In the genomic region with DNA sequence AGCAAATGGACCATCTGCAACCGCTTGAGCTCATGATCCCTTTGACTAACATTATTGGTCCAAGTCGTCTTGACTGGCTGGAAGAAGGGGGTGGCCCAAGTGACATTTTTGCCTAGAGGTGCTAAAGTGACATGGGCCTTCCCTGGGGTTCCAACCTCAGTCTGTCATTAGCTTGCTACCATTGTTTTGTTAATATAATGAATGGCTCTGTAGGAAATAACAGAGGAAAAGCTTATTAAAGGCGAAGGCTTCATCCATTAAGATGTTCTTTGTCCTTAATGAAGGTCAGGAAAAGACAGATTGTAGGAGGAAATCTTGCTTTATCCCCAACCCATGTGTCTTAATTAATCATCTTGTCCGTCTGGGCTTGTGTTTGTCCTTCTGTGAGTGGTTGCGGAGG, we compare ENCODE assay signal across 11 mouse cellular contexts.
"Had no signal": no experiment of that assay in that cellular context is flagged by ENCODE, and none has a peak within 500 bp of the region (broad histone marks: within the 10 kb centered on the region; RNA-seq: fewer than 3 reads in every experiment).

No protein-coding gene starts in this region.

- H3K27ac ChIP-seq: kidney, embryonic 15.5 days; left cerebral cortex, adult 2 months; limb, embryonic 10.5 days; liver, embryonic 12.5 days; lung, embryonic 15.5 days; midbrain, embryonic 13.5 days; neural tube, embryonic 12.5 days had no signal

- ATAC-seq: liver, embryonic 12.5 days; midbrain, embryonic 13.5 days had no signal

- H3K4me3 ChIP-seq: kidney, embryonic 15.5 days; left cerebral cortex, adult 2 months; limb, embryonic 10.5 days; liver, embryonic 12.5 days; lung, embryonic 15.5 days; midbrain, embryonic 13.5 days; neural tube, embryonic 12.5 days had no signal

- DNase-seq: kidney, postnatal 25 days; right cerebral cortex, adult 18-20 months; right cerebral cortex, postnatal 25 days; thymus, postnatal 36 days had no signal

- H3K9ac ChIP-seq: kidney, embryonic 15.5 days; liver, embryonic 12.5 days; lung, embryonic 15.5 days; midbrain, embryonic 13.5 days; neural tube, embryonic 12.5 days had no signal

- H3K27me3 ChIP-seq: midbrain, embryonic 13.5 days; neural tube, embryonic 12.5 days had no signal

- H3K36me3 ChIP-seq: kidney, embryonic 15.5 days; limb, embryonic 10.5 days; liver, embryonic 12.5 days; lung, embryonic 15.5 days; midbrain, embryonic 13.5 days; neural tube, embryonic 12.5 days had no signal

- H3K9me3 ChIP-seq: kidney, embryonic 15.5 days; limb, embryonic 10.5 days; liver, embryonic 12.5 days; lung, embryonic 15.5 days; midbrain, embryonic 13.5 days; neural tube, embryonic 12.5 days had no signal

- H3K4me2 ChIP-seq: kidney, embryonic 15.5 days; liver, embryonic 12.5 days; lung, embryonic 15.5 days; midbrain, embryonic 13.5 days; neural tube, embryonic 12.5 days had no signal
